Mouse (Mus musculus) ovary, postnatal 36 days (tissue): ENCODE data around the gene Slc36a2.
"Not testable (repeated sequence)": the region's sequence is repeated elsewhere in the genome, so short reads cannot be mapped to it uniquely, and the experiment has no call there.

Source experiments
- DNase-seq: peaks from one replicate; pipeline ENCODE4 v3.0.0; 2022; ENCODE audit warnings: low spot score, mixed read lengths

The Slc36a2 gene

GRCm38 (mm10) chr11:55131077-55131742 lies 53.7 kb downstream of the Slc36a2 start:
- DNase-seq: no peak

- no peak for DNase-seq
Observed at GRCm38 (mm10) chr11:55128411-55128810, 56.5 kb downstream of the Slc36a2 start.

- DNase-seq: no peak
Observed at GRCm38 (mm10) chr11:55127937-55128336, 56.9 kb downstream of the Slc36a2 start.

GRCm38 (mm10) chr11:55126663-55127062 lies 58.2 kb downstream of the Slc36a2 start:
- DNase-seq: no peak

- no peak for DNase-seq
Observed at GRCm38 (mm10) chr11:55121430-55121829, 63.4 kb downstream of the Slc36a2 start.

GRCm38 (mm10) chr11:55120821-55121271 lies 64.0 kb downstream of the Slc36a2 start:
- peak; percentile 24 for DNase-seq

- DNase-seq: no peak
Observed at GRCm38 (mm10) chr11:55120279-55120678, 64.6 kb downstream of the Slc36a2 start.

- DNase-seq: no peak
Observed at GRCm38 (mm10) chr11:55117031-55117430, 67.8 kb downstream of the Slc36a2 start.

- no peak for DNase-seq
Observed at GRCm38 (mm10) chr11:55116004-55116403, 68.9 kb downstream of the Slc36a2 start.

- DNase-seq: no peak
Observed at GRCm38 (mm10) chr11:55114291-55114690, 70.6 kb downstream of the Slc36a2 start.

- not testable (repeated sequence) for DNase-seq
Observed at GRCm38 (mm10) chr11:55113861-55114250, 71.0 kb downstream of the Slc36a2 start.

GRCm38 (mm10) chr11:55113209-55113860 lies 71.5 kb downstream of the Slc36a2 start:
- DNase-seq: no peak

- DNase-seq: peak; percentile 21
Observed at GRCm38 (mm10) chr11:55110566-55111169, 74.2 kb downstream of the Slc36a2 start.

- peak; percentile 26 for DNase-seq
Observed at GRCm38 (mm10) chr11:55109521-55110300, 75.2 kb downstream of the Slc36a2 start.
